Mouse (Mus musculus) hindbrain, postnatal 0 days (tissue): ENCODE measurements around the gene Acp4. TPM values are rescaled to one million over a fixed set of nuclear protein-coding genes. Genes with fewer than 3 reads are reported as not detected.
A peak's percentile ranks its signal among the peaks of the same experiment; 100 is the strongest.

Source experiments
- ATAC-seq: fragments of 200-750 bp; cut with Nextera tagmentation; 2 replicates; pipeline ENCODE4 v1.8.0; 2017; ENCODE audit warnings: mild to moderate bottlenecking, moderate TSS enrichment, moderate library complexity
- DNase-seq: peaks from one replicate; pipeline ENCODE4 v3.0.0-alpha.2; 2015; ENCODE audit warnings: low spot score
- H3K27ac ChIP-seq: fragments of 300-500 bp; sonication (generic); 2 replicates; pipeline ENCODE4 v1.5.1; 2014; ENCODE audit warnings: mild to moderate bottlenecking
- H3K27me3 ChIP-seq: fragments of 300-500 bp; sonication (generic); 2 replicates; pipeline ENCODE4 v1.6.1; 2014; ENCODE audit warnings: low read length, mixed read lengths; ENCODE audit not compliant: insufficient read depth
- H3K36me3 ChIP-seq: fragments of 300-500 bp; sonication (generic); 2 replicates; pipeline ENCODE4 v1.6.1; 2014; ENCODE audit warnings: low read length, mixed read lengths; ENCODE audit not compliant: insufficient read depth
- H3K4me1 ChIP-seq: fragments of 300-500 bp; sonication (generic); 2 replicates; pipeline ENCODE4 v1.6.1; 2014; ENCODE audit warnings: antibody characterized with exemption, low read length, mixed read lengths; ENCODE audit not compliant: insufficient read depth
- H3K4me2 ChIP-seq: fragments of 300-500 bp; sonication (generic); 2 replicates; pipeline ENCODE4 v1.6.1; 2014; ENCODE audit warnings: low read depth, mild to moderate bottlenecking, low read length, moderate library complexity, mixed read lengths
- H3K4me3 ChIP-seq: fragments of 300-500 bp; sonication (generic); 2 replicates; pipeline ENCODE4 v1.5.1; 2014; ENCODE audit warnings: low read length
- H3K9ac ChIP-seq: fragments of 300-500 bp; sonication (generic); replicated peaks from 2 replicates; pipeline ENCODE4 v1.6.1; 2014; ENCODE audit warnings: mild to moderate bottlenecking, low read length, moderate library complexity, mixed read lengths
- H3K9me3 ChIP-seq: fragments of 300-500 bp; sonication (generic); 2 replicates; pipeline ENCODE4 v1.6.1; 2016; ENCODE audit warnings: low read length, mixed read lengths
- CTCF ChIP-seq: IDR thresholded peaks from 2 replicates; pipeline ENCODE4 v1.5.1; 2016; ENCODE audit warnings: antibody characterized with exemption, control low read depth, low read depth
- WGBS: fragments of 180-500 bp; shearing (Covaris S2); extraction: QIAGEN DNeasy Blood & Tissue Kit; methylation state at CpG from one replicate; pipeline ENCODE4 v1.1.7; 2014; 5-methylcytosine and 5-hydroxymethylcytosine counted together
- polyA plus RNA-seq: library from polyadenylated mRNA; unstranded; fragments of >200 nt; fragmentation: Nextera tagmentation; extraction: Ambion mirVana; gene quantifications from 2 replicates; pipeline ENCODE4 v1.2.1, GENCODE M21; 2015
- total RNA-seq: library from RNA; depleted of rRNA; stranded (reverse); fragments of >200 nt; gene quantifications from 2 replicates; pipeline ENCODE4 v1.2.3, GENCODE M21; 2014

Gene Acp4
- total and polyA plus RNA-seq, 2 experiments from 2014 or later: 0.13 TPM; not detected in 1

GRCm38 (mm10) chr7:44275546-44275945 is 18.4 kb upstream of the Acp4 start:
- H3K4me2 ChIP-seq: no peak overlapping the region
- TF ChIP-seq CTCF: no peak
- no peaks in the 10 kb centered on the region for H3K36me3 ChIP-seq
- H3K27me3 ChIP-seq: no peaks in the 10 kb centered on the region
- H3K9ac ChIP-seq: no peak overlapping the region
- H3K9me3 ChIP-seq: 0 out of 2 replicates have a peak, but pooled peaks cover 2% of the 10 kb centered on the region
- ATAC-seq (no peak), DNase-seq (no peak)
- H3K4me1 ChIP-seq: no peaks in the 10 kb centered on the region
- H3K4me3 ChIP-seq: no peak overlapping the region
- 78% methylated on average over 3 of the region's 3 CpGs for WGBS
- H3K27ac ChIP-seq: no peak overlapping the region

GRCm38 (mm10) chr7:44274096-44274495 is 16.9 kb upstream of the Acp4 start:
- WGBS: 47% methylated on average over 11 of the region's 11 CpGs

GRCm38 (mm10) chr7:44273446-44273845 is 16.3 kb upstream of the Acp4 start:
- no peak for DNase-seq
- 0 out of 2 replicates have a peak, but pooled peaks cover 2% of the 10 kb centered on the region for H3K9me3 ChIP-seq
- H3K27me3 ChIP-seq: no peaks in the 10 kb centered on the region
- no peak overlapping the region for H3K4me3 ChIP-seq
- no peak for ATAC-seq
- TF ChIP-seq CTCF: no peak
- H3K9ac ChIP-seq: no peak overlapping the region
- H3K27ac ChIP-seq: no peak overlapping the region
- H3K36me3 ChIP-seq: no peaks in the 10 kb centered on the region
- 50% methylated on average over 7 of the region's 7 CpGs for WGBS
- H3K4me1 ChIP-seq: no peaks in the 10 kb centered on the region
- no peak overlapping the region for H3K4me2 ChIP-seq

More at GRCm38 (mm10) chr7:44274096-44274495, 16.9 kb upstream of the Acp4 start:
- H3K27ac ChIP-seq: no peak overlapping the region
- H3K9me3 ChIP-seq: 0 out of 2 replicates have a peak, but pooled peaks cover 2% of the 10 kb centered on the region
- no peaks in the 10 kb centered on the region for H3K4me1 ChIP-seq
- H3K9ac ChIP-seq: no peak overlapping the region
- DNase-seq (no peak), ATAC-seq (no peak)
- no peak overlapping the region for H3K4me2 ChIP-seq
- no peaks in the 10 kb centered on the region for H3K27me3 ChIP-seq
- TF ChIP-seq CTCF: no peak
- no peaks in the 10 kb centered on the region for H3K36me3 ChIP-seq
- H3K4me3 ChIP-seq: no peak overlapping the region

GRCm38 (mm10) chr7:44272546-44272945 is 15.4 kb upstream of the Acp4 start:
- no peak for ATAC-seq
- no peak overlapping the region for H3K4me2 ChIP-seq
- WGBS: 87% methylated on average over 7 of the region's 7 CpGs
- no peak overlapping the region for H3K9ac ChIP-seq
- no peak for TF ChIP-seq CTCF
- H3K27me3 ChIP-seq: no peaks in the 10 kb centered on the region
- no peak overlapping the region for H3K27ac ChIP-seq
- H3K36me3 ChIP-seq: no peaks in the 10 kb centered on the region
- H3K4me1 ChIP-seq: no peaks in the 10 kb centered on the region
- no peaks in the 10 kb centered on the region for H3K9me3 ChIP-seq
- no peak overlapping the region for H3K4me3 ChIP-seq
- DNase-seq: no peak

- Histone ChIP-seq H3K4me3 (no peak overlapping the region), H3K4me2 (no peak overlapping the region), H3K27me3 (no peaks in the 10 kb centered on the region), H3K27ac (no peak overlapping the region), H3K9me3 (no peaks in the 10 kb centered on the region), H3K9ac (no peak overlapping the region), H3K4me1 (no peaks in the 10 kb centered on the region), H3K36me3 (no peaks in the 10 kb centered on the region)
- ATAC-seq (peak; percentile 64), DNase-seq (peak; percentile 74)
- WGBS: 66% methylated on average over 2 of the region's 2 CpGs
- TF ChIP-seq CTCF: no peak
These were observed 14.1 kb upstream of the Acp4 start for GRCm38 (mm10) chr7:44271309-44271708.

- H3K27me3 ChIP-seq: no peaks in the 10 kb centered on the region
- no peak for TF ChIP-seq CTCF
- DNase-seq: no peak
- no peak overlapping the region for H3K4me2 ChIP-seq
- WGBS: 91% methylated on average over 2 of the region's 2 CpGs
- H3K9me3 ChIP-seq: no peaks in the 10 kb centered on the region
- H3K27ac ChIP-seq: no peak overlapping the region
- no peak overlapping the region for H3K9ac ChIP-seq
- no peak for ATAC-seq
- H3K4me3 ChIP-seq: no peak overlapping the region
- no peaks in the 10 kb centered on the region for H3K36me3 ChIP-seq
- no peaks in the 10 kb centered on the region for H3K4me1 ChIP-seq
These were observed 12.2 kb upstream of the Acp4 start for GRCm38 (mm10) chr7:44269397-44269796.

GRCm38 (mm10) chr7:44268117-44268516 is 10.9 kb upstream of the Acp4 start:
- DNase-seq: no peak
- H3K9ac ChIP-seq: no peak overlapping the region
- H3K4me2 ChIP-seq: no peak overlapping the region
- 85% methylated on average over 11 of the region's 11 CpGs for WGBS
- no peak for ATAC-seq
- no peak overlapping the region for H3K27ac ChIP-seq
- H3K4me1 ChIP-seq: no peaks in the 10 kb centered on the region
- H3K36me3 ChIP-seq: no peaks in the 10 kb centered on the region
- no peak for TF ChIP-seq CTCF
- H3K9me3 ChIP-seq: no peaks in the 10 kb centered on the region
- no peaks in the 10 kb centered on the region for H3K27me3 ChIP-seq
- no peak overlapping the region for H3K4me3 ChIP-seq
